Mouse (Mus musculus): Measurements from ENCODE around the gene Txn2. TPM values are rescaled to one million over a fixed set of nuclear protein-coding genes. Genes with fewer than 3 reads are reported as not detected.
"Not testable (repeated sequence)": the region's sequence is repeated elsewhere in the genome, so short reads cannot be mapped to it uniquely, and the experiment has no call there.

Gene Txn2
- polyA plus RNA-seq, 1 experiment from 2014 or later = 248 TPM

GRCm38 (mm10) chr15:77874310-77874709 lies 54.5 kb downstream of the Txn2 start:
- WGBS = 46% methylated on average over 4 of the region's 4 CpGs

GRCm38 (mm10) chr15:77873564-77873963 lies 55.2 kb downstream of the Txn2 start:
- Histone ChIP-seq H3K36me3 (no peaks in the 10 kb centered on the region), H3K4me3 (no peak overlapping the region), H3K27ac (replicated peaks) (no peak overlapping the region), H3K4me2 (no peak overlapping the region), H3K9me3 (no peaks in the 10 kb centered on the region), H3K4me1 (peaks cover 9% of the 10 kb centered on the region), H3K27me3 (replicated peaks) (no peaks in the 10 kb centered on the region), H3K9ac (no peak overlapping the region)
- WGBS = 56% methylated on average over 2 of the region's 2 CpGs
- ATAC-seq (ENCODE audit: extremely low read depth, insufficient number of reproducible peaks, low FRiP score, low TSS enrichment) = no peak

More at GRCm38 (mm10) chr15:77874310-77874709, 54.5 kb downstream of the Txn2 start:
- ATAC-seq (ENCODE audit: extremely low read depth, insufficient number of reproducible peaks, low FRiP score, low TSS enrichment) = no peak
- H3K4me2 ChIP-seq = no peak overlapping the region
- H3K36me3 ChIP-seq = no peaks in the 10 kb centered on the region
- no peak overlapping the region for H3K4me3 ChIP-seq
- no peaks in the 10 kb centered on the region for H3K9me3 ChIP-seq
- H3K27ac ChIP-seq (replicated peaks) = no peak overlapping the region
- no peak overlapping the region for H3K9ac ChIP-seq
- no peaks in the 10 kb centered on the region for H3K27me3 ChIP-seq (replicated peaks)
- H3K4me1 ChIP-seq = peaks cover 9% of the 10 kb centered on the region

GRCm38 (mm10) chr15:77872996-77873395 lies 55.8 kb downstream of the Txn2 start:
- WGBS = 85% methylated on average over 3 of the region's 3 CpGs

GRCm38 (mm10) chr15:77868340-77868739 lies 60.5 kb downstream of the Txn2 start:
- no peak for ATAC-seq (ENCODE audit: extremely low read depth, insufficient number of reproducible peaks, low FRiP score, low TSS enrichment)

More at GRCm38 (mm10) chr15:77872996-77873395, 55.8 kb downstream of the Txn2 start:
- H3K4me2 ChIP-seq = no peak overlapping the region
- no peak for ATAC-seq (ENCODE audit: extremely low read depth, insufficient number of reproducible peaks, low FRiP score, low TSS enrichment)
- H3K27me3 ChIP-seq (replicated peaks) = no peaks in the 10 kb centered on the region
- H3K27ac ChIP-seq (replicated peaks) = no peak overlapping the region
- peaks cover 9% of the 10 kb centered on the region for H3K4me1 ChIP-seq
- no peak overlapping the region for H3K9ac ChIP-seq
- H3K36me3 ChIP-seq = no peaks in the 10 kb centered on the region
- H3K9me3 ChIP-seq = no peaks in the 10 kb centered on the region
- no peak overlapping the region for H3K4me3 ChIP-seq

GRCm38 (mm10) chr15:77867231-77867968 lies 61.4 kb downstream of the Txn2 start:
- 83% methylated on average over 9 of the region's 10 CpGs for WGBS

More at GRCm38 (mm10) chr15:77868340-77868739, 60.5 kb downstream of the Txn2 start:
- H3K36me3 ChIP-seq = no peaks in the 10 kb centered on the region
- no peaks in the 10 kb centered on the region for H3K27me3 ChIP-seq (replicated peaks)
- 81% methylated on average over 5 of the region's 5 CpGs for WGBS
- no peak overlapping the region for H3K4me3 ChIP-seq
- H3K9ac ChIP-seq = no peak overlapping the region
- no peaks in the 10 kb centered on the region for H3K9me3 ChIP-seq
- H3K4me1 ChIP-seq = peaks cover 5% of the 10 kb centered on the region
- no peak overlapping the region for H3K4me2 ChIP-seq
- no peak overlapping the region for H3K27ac ChIP-seq (replicated peaks)

GRCm38 (mm10) chr15:77866583-77867220 lies 62.1 kb downstream of the Txn2 start:
- H3K4me3 ChIP-seq = no peak overlapping the region
- no peak overlapping the region for H3K27ac ChIP-seq (replicated peaks)
- H3K36me3 ChIP-seq = no peaks in the 10 kb centered on the region
- H3K4me1 ChIP-seq = peaks cover 5% of the 10 kb centered on the region
- no peaks in the 10 kb centered on the region for H3K9me3 ChIP-seq
- no peak overlapping the region; the same call in 1 of the 2 replicates for H3K9ac ChIP-seq
- H3K27me3 ChIP-seq (replicated peaks) = no peaks in the 10 kb centered on the region
- WGBS = 45% methylated on average over 11 of the region's 11 CpGs
- ATAC-seq (ENCODE audit: extremely low read depth, insufficient number of reproducible peaks, low FRiP score, low TSS enrichment) = no peak
- no peak overlapping the region for H3K4me2 ChIP-seq

More at GRCm38 (mm10) chr15:77867231-77867968, 61.4 kb downstream of the Txn2 start:
- not testable (repeated sequence) for ATAC-seq (ENCODE audit: extremely low read depth, insufficient number of reproducible peaks, low FRiP score, low TSS enrichment); H3K27me3 ChIP-seq (replicated peaks); H3K4me2 ChIP-seq; H3K36me3 ChIP-seq; H3K4me3 ChIP-seq; H3K9ac ChIP-seq; H3K27ac ChIP-seq (replicated peaks); H3K4me1 ChIP-seq; H3K9me3 ChIP-seq

Other genes starting within 250 kb of the Txn2 start
- 0.08 TPM in 1 of 2 replicates, not detected in the other for gene Apol7e, start 230.1 kb downstream of the Txn2 start, polyA plus RNA-seq (2015; fragmentation: Nextera tagmentation; extraction: Ambion mirVana)
- 0.20 TPM in 1 of 2 replicates, not detected in the other for gene Apol9b, start 200.0 kb downstream of the Txn2 start, polyA plus RNA-seq (2015; fragmentation: Nextera tagmentation; extraction: Ambion mirVana)
- gene Apol8, start 172.0 kb downstream of the Txn2 start, polyA plus RNA-seq (2015; fragmentation: Nextera tagmentation; extraction: Ambion mirVana) = 0.32 and 0.78 TPM in 2 replicates
- 24.8 and 25.0 TPM in 2 replicates for gene Myh9, start 86.8 kb downstream of the Txn2 start, polyA plus RNA-seq (2015; fragmentation: Nextera tagmentation; extraction: Ambion mirVana)
- 1.0 and 1.1 TPM in 2 replicates for gene Foxred2, start 27.7 kb upstream of the Txn2 start, polyA plus RNA-seq (2015; fragmentation: Nextera tagmentation; extraction: Ambion mirVana)
- 134 and 143 TPM in 2 replicates for gene Eif3d, start 41.8 kb upstream of the Txn2 start, polyA plus RNA-seq (2015; fragmentation: Nextera tagmentation; extraction: Ambion mirVana)
- gene Cacng2, start 191.0 kb upstream of the Txn2 start, polyA plus RNA-seq (2015; fragmentation: Nextera tagmentation; extraction: Ambion mirVana) = not detected in 2 replicates
- 41.0 and 44.7 TPM in 2 replicates for gene Ift27, start 245.1 kb upstream of the Txn2 start, polyA plus RNA-seq (2015; fragmentation: Nextera tagmentation; extraction: Ambion mirVana)

Measured in heart, embryonic 13.5 days (tissue).